Mouse (Mus musculus) lung, adult 10 weeks (tissue): Measurements from ENCODE around the gene Bcl2a1d. TPM values are rescaled to one million over a fixed set of nuclear protein-coding genes. Genes with fewer than 3 reads are reported as not detected.

Experiments
- polyA plus RNA-seq: library from polyadenylated mRNA; stranded (reverse); fragments of 350-450 nt; fragmentation: Illumina TruSeq; extraction: RNeasy Lipid Tissue Mini Kit (QIAGEN cat#74804); gene quantifications from one replicate; pipeline ENCODE4 v1.2.3, GENCODE M21; 2014; ENCODE audit warnings: low read depth, low replicate concordance; ENCODE audit not compliant: insufficient read depth

The Bcl2a1d gene
- polyA plus RNA-seq = 27.6 TPM

GRCm38 (mm10) chr9:88731728-88732127 is at the start of gene Bcl2a1d:
Gene Bcl2a1d, minus strand, starts transcription at chr9:88731914.

DNA sequence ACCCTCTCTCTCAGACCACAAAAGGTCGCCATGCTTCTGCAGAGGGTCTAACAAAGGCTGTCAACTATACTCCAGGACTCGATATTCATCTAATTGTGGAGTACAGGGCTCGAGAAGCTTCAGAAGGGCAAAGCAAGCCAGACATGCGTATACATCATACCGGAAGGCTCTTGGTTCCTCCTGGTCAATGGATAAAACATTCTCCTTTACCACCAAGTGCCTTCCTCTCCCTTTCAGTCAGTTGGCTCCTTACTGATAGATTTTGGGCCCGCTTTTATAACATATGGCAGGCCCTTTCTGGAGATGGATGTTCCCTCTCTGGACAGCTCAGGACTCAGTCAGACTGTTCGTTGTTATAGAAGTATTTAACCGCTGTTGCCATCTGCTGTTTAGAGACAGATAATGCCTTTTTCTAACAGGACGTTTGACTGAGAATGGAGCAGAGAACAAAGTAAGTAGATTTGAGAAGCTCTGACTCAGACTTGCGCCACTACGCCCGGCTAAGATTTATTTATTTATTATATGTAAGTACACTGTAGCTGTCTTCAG is 11.7 kb downstream of the Bcl2a1d start, which contains the start of gene Mthfsl:
Gene Mthfsl (minus strand): TSS at position 308 of the 549 bp plus-strand sequence.

Other genes with a start within 250 kb of the Bcl2a1d start
- gene Syncrip, start 249.3 kb downstream of the Bcl2a1d start, polyA plus RNA-seq = 30.1 TPM
- gene Zfp949, start 183.9 kb downstream of the Bcl2a1d start, polyA plus RNA-seq = 6.5 TPM
- gene Trim43a, start 151.0 kb downstream of the Bcl2a1d start, polyA plus RNA-seq = not detected
- gene Mthfsl, start 11.6 kb downstream of the Bcl2a1d start, polyA plus RNA-seq = 39.9 TPM
- gene Trim43c, start 107.2 kb upstream of the Bcl2a1d start, polyA plus RNA-seq = not detected
- 27.3 TPM for gene Bcl2a1a, start 225.0 kb upstream of the Bcl2a1d start, polyA plus RNA-seq